Mouse (Mus musculus): ENCODE data around the gene Pard3.

Gene Pard3

GRCm38 (mm10) chr8:127184025-127184424 lies 120.3 kb downstream of the Pard3 start:
- no peak for DNase-seq

- DNase-seq = no peak
Observed at GRCm38 (mm10) chr8:127185897-127186296, 122.2 kb downstream of the Pard3 start.

GRCm38 (mm10) chr8:127188671-127189070 lies 125.0 kb downstream of the Pard3 start:
- no peak for DNase-seq

GRCm38 (mm10) chr8:127190350-127190749 lies 126.7 kb downstream of the Pard3 start:
- DNase-seq = peak in 1 of 2 experiments; percentile 3

GRCm38 (mm10) chr8:127191387-127191786 lies 127.7 kb downstream of the Pard3 start:
- DNase-seq = peak in 1 of 2 experiments; percentile 13

GRCm38 (mm10) chr8:127191824-127192223 lies 128.1 kb downstream of the Pard3 start:
- no peak for DNase-seq

GRCm38 (mm10) chr8:127192331-127192730 lies 128.6 kb downstream of the Pard3 start:
- DNase-seq = no peak

GRCm38 (mm10) chr8:127193375-127193774 lies 129.7 kb downstream of the Pard3 start:
- DNase-seq = no peak

- no peak for DNase-seq
Observed at GRCm38 (mm10) chr8:127194786-127195407, 131.2 kb downstream of the Pard3 start.

- DNase-seq = no peak
Observed at GRCm38 (mm10) chr8:127196505-127197265, 133.0 kb downstream of the Pard3 start.

GRCm38 (mm10) chr8:127207455-127207854 lies 143.8 kb downstream of the Pard3 start:
- no peak for DNase-seq

- no peak for DNase-seq
Observed at GRCm38 (mm10) chr8:127210621-127211020, 146.9 kb downstream of the Pard3 start.

- DNase-seq = no peak
Observed at GRCm38 (mm10) chr8:127214338-127214737, 150.6 kb downstream of the Pard3 start.

GRCm38 (mm10) chr8:127214748-127215433 lies 151.2 kb downstream of the Pard3 start:
- DNase-seq = no peak

- no peak for DNase-seq
Observed at GRCm38 (mm10) chr8:127220206-127220605, 156.5 kb downstream of the Pard3 start.

GRCm38 (mm10) chr8:127220615-127221014 lies 156.9 kb downstream of the Pard3 start:
- no peak for DNase-seq

GRCm38 (mm10) chr8:127222361-127222760 lies 158.7 kb downstream of the Pard3 start:
- DNase-seq = no peak

GRCm38 (mm10) chr8:127226996-127227395 lies 163.3 kb downstream of the Pard3 start:
- DNase-seq = no peak

GRCm38 (mm10) chr8:127227407-127227806 lies 163.7 kb downstream of the Pard3 start:
- no peak for DNase-seq

GRCm38 (mm10) chr8:127229325-127230232 lies 165.9 kb downstream of the Pard3 start:
- no peak for DNase-seq

- DNase-seq = no peak
Observed at GRCm38 (mm10) chr8:127230233-127230595, 166.5 kb downstream of the Pard3 start.

GRCm38 (mm10) chr8:127243351-127243750 lies 179.7 kb downstream of the Pard3 start:
- no peak for DNase-seq

GRCm38 (mm10) chr8:127243841-127244240 lies 180.1 kb downstream of the Pard3 start:
- DNase-seq = no peak
